Mouse (Mus musculus) macrophage (primary cell): ENCODE data around the gene Abca5. TPM values are rescaled to one million over a fixed set of nuclear protein-coding genes. Genes with fewer than 3 reads are reported as not detected.
"Not testable (repeated sequence)": the region's sequence is repeated elsewhere in the genome, so short reads cannot be mapped to it uniquely, and the experiment has no call there.

ENCODE experiments used
- H3K27ac ChIP-seq: fragments of 350-480 bp; formaldehyde crosslinking; 2 replicates; pipeline ENCODE4 v1.9.0; 2021
- H3K36me3 ChIP-seq: fragments of 350-480 bp; formaldehyde crosslinking; 2 replicates; pipeline ENCODE4 v1.9.0; 2021; ENCODE audit errors: inconsistent target
- H3K4me3 ChIP-seq: fragments of 350-480 bp; formaldehyde crosslinking; 2 replicates; pipeline ENCODE4 v1.9.0; 2021; ENCODE audit errors: inconsistent target
- H3K79me2 ChIP-seq: fragments of 350-480 bp; formaldehyde crosslinking; 2 replicates; pipeline ENCODE4 v1.9.0; 2021; ENCODE audit errors: inconsistent target
- WGBS: methylation state at CpG from one replicate; pipeline ENCODE4 v1.1.7; 2026; ENCODE audit warnings: inconsistent platforms; ENCODE audit not compliant: missing documents; 5-methylcytosine and 5-hydroxymethylcytosine counted together
- polyA plus RNA-seq: library from polyadenylated mRNA; stranded (reverse); fragments of 250-400 nt; gene quantifications from 3 replicates; pipeline ENCODE4 v1.2.4, GENCODE M21; 2018; ENCODE audit warnings: inconsistent platforms
- total RNA-seq, 78 experiments: library from RNA; depleted of rRNA; stranded (reverse); fragments of 250-400 nt; gene quantifications; 1 replicate in 9 of 78; 2 replicates in 24 of 78; 3 replicates in 43 of 78; 4 replicates in 2 of 78; pipeline ENCODE4 v1.2.4; 2018; ENCODE audit warnings: inconsistent platforms in 56 of 78

The Abca5 gene
- total RNA-seq (2018; cell fraction: chromatin; rRNA removed) = 1 to 10 TPM in 20 of 26 experiments, under 1 TPM in 6; 0.49 to 5.1 (median 1.6) TPM
- total RNA-seq (2018; cell fraction: cytosol; rRNA removed) = 1 to 10 TPM in 1 of 26 experiments, under 1 TPM in 25; 0.11 to 1.0 (median 0.45) TPM
- total RNA-seq (2018; cell fraction: nucleus; rRNA removed) = 1 to 10 TPM in 15 of 26 experiments, under 1 TPM in 11; 0.31 to 4.1 (median 1.4) TPM
- polyA plus RNA-seq = 0.30 to 0.63 TPM (median 0.62 TPM) in 3 replicates

DNA sequence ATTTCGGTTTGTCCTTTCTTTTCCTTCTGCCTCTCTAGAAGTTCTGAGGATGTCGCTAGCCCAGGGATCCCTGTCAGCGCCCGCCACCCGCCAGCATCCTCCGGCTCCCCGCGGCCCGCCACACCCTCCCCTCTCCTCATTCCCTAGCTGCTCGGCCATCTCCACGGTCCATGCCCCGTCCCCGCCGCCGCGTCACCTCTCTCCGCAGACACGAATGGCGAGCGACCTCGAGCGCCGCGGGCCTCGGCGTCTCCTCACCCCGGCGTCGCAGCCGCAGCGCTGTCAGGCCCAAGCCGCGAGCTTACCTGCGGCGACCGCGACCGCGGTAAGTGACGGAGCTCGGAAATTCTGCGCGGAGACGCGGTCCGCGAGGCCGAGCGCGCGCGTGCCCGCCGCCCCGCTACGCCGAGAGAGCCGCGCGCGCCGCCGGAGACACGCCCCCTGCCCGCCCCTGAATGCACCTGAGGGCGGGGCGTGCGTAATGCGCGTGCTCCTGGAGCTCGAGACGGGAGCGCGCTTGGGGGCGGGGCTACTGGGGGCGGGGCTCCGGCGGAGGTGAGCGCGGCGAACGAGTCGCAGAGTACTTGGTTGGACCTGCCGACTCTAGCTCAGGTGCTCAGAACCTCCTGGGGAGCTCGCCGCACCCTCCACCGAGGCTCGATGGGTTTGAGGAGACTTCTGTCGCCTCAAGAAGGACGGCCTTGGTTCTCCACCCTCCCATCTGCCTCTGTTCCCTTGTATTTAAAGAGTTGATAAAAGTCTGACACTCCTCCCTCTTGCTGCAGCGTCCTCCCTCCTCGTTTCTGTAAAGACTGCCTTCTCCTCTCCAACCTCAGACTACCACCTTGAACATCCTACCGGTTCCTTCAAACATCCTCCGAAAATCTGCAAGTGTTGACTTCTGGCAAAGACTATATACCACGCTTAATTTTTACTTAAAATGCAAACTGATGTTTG lies at the start of gene Abca5:
TSS of gene Abca5 (minus strand) at position 428 of the 957 bp plus-strand sequence.
- H3K4me3 ChIP-seq = peak within 1 kb of the TSS; percentile 43
- no peaks in the 10 kb centered on the region for H3K79me2 ChIP-seq
- WGBS = under 1% methylated on average over 89 of the region's 95 CpGs
- no peaks in the 10 kb centered on the region for H3K36me3 ChIP-seq
- no peak within 1 kb of the TSS for H3K27ac ChIP-seq

DNA sequence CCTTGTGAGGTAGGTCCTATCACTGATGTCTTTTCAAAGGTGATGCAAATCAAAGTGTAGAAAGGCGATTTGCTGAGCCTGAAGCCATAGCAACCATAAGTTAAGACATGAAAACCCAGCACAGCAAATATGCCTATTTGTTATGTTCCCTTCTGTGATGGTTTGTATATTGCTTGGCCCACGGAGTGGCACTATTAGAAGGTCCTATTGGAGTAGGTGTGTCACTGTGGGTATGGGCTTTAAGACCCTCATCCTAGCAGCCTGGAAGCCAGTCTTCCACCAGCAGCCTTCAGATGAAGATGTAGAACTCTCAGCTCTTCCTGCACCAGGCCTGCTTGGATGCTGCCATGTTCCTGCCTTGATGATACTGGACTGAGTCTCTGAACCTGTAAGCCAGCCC lies 48.0 kb upstream of the Abca5 start:
- WGBS = 94% methylated on average over 2 of the region's 2 CpGs
- no peak overlapping the region for H3K27ac ChIP-seq
- no peaks in the 10 kb centered on the region for H3K36me3 ChIP-seq
- H3K79me2 ChIP-seq = no peaks in the 10 kb centered on the region
- H3K4me3 ChIP-seq = no peak overlapping the region

DNA sequence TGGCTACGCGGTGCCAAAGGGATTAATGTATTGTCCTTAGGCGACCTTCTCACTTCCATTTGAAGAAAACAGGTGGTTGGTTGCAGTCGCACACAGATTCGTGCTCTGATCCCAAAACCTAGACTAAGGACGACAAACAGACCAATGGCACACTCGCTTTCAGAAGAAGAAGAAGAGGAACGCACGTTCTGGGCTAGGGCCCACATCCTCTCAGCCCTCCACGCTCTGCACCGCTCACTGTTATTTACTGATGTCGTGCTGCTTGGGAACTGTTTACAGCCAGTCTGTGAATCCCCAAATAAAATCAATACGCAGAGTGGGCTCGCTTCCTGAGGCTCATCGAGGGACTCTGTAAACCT lies 42.8 kb upstream of the Abca5 start:
- Histone ChIP-seq H3K27ac (no peak overlapping the region), H3K4me3 (peak overlapping the region; percentile 12; the same call in 1 of the 2 replicates), H3K79me2 (no peaks in the 10 kb centered on the region), H3K36me3 (no peaks in the 10 kb centered on the region)
- 20% methylated on average over 14 of the region's 15 CpGs for WGBS

DNA sequence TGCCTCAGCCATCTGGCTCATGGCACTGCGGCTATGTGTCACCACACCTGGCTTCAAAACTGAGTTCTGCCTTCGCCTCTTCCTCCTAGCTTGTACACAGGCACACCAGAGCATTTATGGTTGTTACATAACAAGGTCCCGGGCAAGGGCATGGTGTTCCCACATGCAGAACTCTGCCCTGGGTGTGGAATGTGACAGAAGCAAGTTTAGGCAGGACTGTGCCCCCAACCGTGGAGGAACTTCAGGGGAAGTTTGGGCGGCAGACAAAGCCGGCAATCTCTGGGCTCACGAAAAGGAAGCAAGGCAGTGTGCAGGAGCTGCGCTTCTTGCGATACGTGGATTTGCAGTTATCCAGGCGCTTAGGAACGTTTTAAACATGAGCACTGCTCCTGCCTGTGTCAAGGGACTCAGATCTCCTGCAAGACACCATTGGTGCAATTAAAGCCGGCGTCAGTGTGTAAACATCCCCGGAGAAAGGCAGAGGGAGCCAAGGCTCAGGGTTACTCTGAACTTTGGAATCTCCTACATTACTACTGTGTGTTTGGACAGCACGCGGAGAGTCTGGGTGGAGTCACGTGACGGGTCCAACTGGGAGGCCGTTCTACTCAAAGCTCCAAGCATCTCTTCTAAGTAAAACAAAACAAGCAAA lies 42.3 kb upstream of the Abca5 start:
- Histone ChIP-seq H3K79me2 (no peaks in the 10 kb centered on the region), H3K36me3 (no peaks in the 10 kb centered on the region), H3K4me3 (peak overlapping the region; percentile 12; the same call in 1 of the 2 replicates), H3K27ac (no peak overlapping the region)
- 3% methylated on average over 20 of the region's 20 CpGs for WGBS

DNA sequence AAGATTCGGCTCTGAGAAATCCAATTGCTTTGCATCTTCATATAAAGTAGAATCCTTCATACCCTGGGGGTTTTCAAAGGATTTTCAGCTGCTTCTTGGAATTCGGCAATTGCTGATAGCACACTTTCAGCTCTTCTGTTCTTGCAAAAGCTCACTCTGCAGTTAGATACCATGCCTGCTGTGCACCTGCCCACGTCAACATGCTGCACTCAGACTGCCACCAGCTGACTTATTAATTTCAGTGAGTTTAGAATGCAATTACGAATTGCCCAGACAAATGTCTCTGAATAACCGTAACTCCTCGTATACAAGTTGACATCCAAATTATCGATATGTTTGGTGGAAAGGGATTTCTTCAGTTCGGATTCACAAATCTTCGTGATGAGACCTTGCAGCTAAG lies 36.5 kb upstream of the Abca5 start:
- WGBS = 97% methylated on average over 9 of the region's 9 CpGs
- Histone ChIP-seq H3K79me2 (no peaks in the 10 kb centered on the region), H3K4me3 (no peak overlapping the region), H3K27ac (no peak overlapping the region), H3K36me3 (no peaks in the 10 kb centered on the region)

DNA sequence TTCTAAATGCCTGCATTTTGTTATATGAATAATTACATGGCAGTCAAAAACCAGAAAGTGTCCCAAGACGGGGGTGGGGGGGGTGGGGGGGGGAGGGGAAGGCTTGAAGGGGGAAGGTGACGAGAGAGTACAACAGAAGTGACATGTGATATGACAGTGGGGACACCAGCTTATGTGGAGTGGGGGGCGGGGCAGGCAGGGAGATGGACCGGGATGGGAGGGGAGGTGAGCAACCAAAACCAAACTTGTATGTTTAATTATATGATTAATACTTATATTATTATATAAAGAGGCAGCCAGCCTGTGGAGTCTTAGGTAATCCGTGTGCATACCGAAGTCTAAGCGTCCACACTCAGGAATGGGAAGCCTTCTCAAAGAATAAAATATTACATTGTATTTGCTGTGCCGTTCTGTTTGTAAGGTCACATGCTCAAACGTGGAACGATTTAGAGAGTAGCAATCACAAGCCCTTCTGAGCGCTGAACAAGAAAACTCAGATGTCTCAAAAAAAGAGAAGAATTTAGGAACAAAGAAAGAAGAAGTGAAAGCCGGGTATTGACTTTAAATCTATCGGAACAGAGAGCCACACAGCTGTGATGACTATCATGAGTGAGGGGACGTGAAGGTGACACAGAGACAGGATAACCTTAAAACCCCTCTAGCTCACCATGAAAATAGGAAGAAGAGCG lies 34.9 kb upstream of the Abca5 start:
- no peaks in the 10 kb centered on the region for H3K36me3 ChIP-seq
- H3K79me2 ChIP-seq = no peaks in the 10 kb centered on the region
- WGBS = 19% methylated on average over 14 of the region's 15 CpGs
- no peak overlapping the region for H3K4me3 ChIP-seq
- H3K27ac ChIP-seq = no peak overlapping the region

DNA sequence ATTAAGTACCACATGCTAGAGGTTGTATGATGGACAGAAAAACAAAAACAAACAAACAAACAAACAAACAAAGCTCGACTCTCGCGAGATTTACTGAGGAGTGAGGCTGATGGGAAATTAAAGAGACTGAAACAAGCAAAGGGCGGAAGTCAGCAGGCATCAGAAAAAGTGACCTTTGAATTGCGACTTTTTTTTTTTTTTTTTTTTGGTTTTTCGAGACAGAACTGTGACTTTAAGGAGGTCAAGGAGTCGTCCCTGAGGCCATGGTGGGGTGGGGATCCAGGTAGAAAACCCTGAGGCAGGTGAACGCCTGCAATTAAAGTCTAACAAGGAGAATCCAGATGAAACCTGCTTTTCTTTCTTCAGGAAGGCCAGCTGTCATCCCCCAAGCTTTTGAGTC lies 34.3 kb upstream of the Abca5 start:
- 79% methylated on average over 4 of the region's 8 CpGs for WGBS
- no peak overlapping the region for H3K27ac ChIP-seq

DNA sequence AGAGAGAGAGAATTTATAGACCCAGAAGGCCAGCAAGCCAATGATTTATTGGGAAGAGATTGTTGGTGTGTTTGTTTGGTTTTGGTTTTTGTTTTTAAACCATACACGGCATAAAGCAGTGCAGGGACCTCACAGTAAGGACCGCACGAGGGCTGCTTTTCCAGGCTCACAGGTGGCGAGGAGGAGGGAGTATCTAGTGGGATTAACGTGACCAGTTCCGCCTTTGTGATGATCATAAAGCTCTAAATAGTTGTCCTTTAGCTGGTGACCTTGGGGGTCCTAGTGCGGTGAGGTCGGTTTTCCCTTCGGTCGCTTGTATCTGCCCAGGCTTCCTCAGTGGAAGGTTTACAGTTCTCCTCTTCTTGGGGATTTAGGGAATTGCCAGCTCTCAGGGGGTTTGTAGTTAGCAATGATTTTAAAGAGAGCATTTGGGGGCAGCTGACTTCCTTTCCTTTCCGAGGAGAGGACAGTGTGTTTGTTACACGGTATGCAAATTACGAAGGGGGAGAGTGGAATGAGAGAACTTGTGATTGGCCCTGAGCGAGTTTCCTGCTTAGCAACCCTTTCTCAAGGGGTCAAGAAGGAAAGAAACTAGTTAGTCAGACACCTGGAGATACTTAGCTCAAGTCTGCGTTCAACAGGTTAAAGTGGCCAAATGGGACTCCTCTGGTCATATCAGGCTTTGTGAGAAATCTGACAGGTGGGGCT lies 31.9 kb upstream of the Abca5 start:
- Histone ChIP-seq H3K79me2 (no peaks in the 10 kb centered on the region), H3K27ac (no peak overlapping the region), H3K4me3 (no peak overlapping the region), H3K36me3 (no peaks in the 10 kb centered on the region)
- WGBS = 31% methylated on average over 13 of the region's 15 CpGs

More for the DNA sequence above, 34.3 kb upstream of the Abca5 start:
- Histone ChIP-seq H3K36me3 (no peaks in the 10 kb centered on the region), H3K79me2 (no peaks in the 10 kb centered on the region), H3K4me3 (no peak overlapping the region)

DNA sequence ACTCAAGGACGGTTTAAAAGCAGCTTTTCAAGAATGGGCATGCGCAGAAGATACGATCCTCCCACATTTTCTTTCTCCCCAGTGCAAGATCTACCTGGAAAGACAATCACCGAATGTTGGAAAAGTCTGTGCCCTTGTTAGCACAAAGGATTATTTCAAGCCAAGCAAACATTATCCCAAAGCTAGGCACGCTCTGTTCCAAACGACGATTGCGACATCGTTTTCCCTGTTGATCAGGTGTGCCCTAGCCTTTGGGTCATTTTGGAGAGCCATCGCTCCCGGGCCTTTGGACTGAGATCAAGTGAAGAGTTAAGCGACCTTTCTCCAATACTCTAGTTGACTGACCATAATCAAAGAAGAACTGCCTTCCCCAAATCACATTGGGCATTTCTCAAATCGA lies 30.1 kb upstream of the Abca5 start:
- H3K79me2 ChIP-seq = no peaks in the 10 kb centered on the region
- no peak overlapping the region for H3K27ac ChIP-seq
- no peak overlapping the region for H3K4me3 ChIP-seq
- H3K36me3 ChIP-seq = no peaks in the 10 kb centered on the region
- WGBS = 95% methylated on average over 13 of the region's 13 CpGs

DNA sequence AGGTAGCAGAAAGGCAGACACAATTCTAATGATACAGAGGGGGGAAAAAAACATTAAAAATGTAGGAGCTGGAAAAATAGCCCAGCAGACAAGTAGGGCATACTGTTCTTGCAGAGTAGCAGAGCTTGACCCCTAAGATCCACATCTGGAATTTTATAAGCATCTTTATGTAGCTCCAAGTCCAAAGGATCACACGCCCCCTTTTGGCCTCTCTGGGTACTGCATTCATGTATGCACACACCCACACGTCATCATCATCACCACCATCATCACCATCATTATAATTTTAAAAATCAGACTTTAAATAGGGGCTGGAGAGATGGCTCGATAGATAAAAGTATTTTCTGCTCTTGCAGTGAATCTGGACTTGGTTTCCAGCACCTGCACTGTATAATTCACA lies 29.4 kb upstream of the Abca5 start:
- H3K79me2 ChIP-seq = no peaks in the 10 kb centered on the region
- no peak overlapping the region for H3K4me3 ChIP-seq
- WGBS = 85% methylated on average over 3 of the region's 3 CpGs
- H3K27ac ChIP-seq = no peak overlapping the region
- H3K36me3 ChIP-seq = no peaks in the 10 kb centered on the region

DNA sequence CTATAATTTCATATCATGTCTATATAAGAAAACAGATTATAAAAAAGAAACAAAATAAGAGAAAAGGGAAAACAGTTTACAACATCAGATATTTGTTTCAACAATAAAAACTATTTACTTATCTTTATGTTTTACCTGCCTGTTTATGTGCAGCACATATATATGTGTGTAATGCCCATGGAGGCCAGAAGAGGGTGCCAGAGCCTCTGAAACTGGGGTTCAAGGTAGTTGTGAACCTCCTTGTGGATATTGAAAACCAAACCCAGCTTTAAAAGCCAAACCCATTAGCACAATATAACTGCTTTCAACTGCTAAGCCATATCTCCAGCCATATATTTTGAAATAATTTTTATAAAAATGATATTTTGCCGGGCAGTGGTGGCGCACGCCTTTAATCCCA lies 27.5 kb upstream of the Abca5 start:
- no peak overlapping the region for H3K4me3 ChIP-seq
- WGBS = 83% methylated on average over 3 of the region's 3 CpGs
- H3K27ac ChIP-seq = no peak overlapping the region

DNA sequence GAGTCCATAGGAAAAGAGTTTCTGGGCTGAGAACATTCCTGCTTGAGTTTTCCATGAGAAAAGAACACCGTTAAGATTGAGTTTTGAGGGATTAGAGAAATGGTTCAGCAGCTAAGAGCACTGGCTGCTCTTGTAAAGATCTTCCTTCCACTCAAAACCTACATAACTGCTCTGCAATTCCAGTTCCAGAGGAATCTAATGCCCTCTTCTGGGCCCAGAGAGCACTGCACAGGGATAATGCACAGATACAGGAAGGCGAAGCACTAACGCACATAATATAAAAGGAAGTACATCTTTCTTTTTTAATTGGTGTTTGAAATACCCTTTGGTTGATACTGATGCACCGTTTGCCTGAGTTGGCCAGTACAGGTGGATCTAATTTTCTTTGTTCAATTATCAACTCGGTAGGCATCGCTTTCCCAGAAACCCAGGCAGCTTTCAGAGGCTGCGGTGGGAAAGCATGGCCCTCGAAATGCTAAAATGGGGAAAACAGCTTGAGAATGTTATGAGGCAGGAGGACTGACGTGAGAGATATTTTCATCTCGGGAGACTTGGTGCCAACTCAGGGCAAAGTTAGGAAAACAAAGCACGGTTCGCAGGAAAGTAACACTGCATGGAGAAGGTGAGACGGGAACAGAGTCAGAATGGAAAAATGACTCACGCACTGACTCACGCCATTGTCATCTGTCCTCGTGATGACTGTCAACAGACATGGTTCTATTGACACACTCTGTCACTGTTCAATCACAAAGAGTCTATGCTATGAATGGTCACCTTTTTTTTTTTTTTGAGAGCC lies 20.4 kb upstream of the Abca5 start:
- Histone ChIP-seq H3K27ac (no peak overlapping the region), H3K4me3 (no peak overlapping the region), H3K79me2 (no peaks in the 10 kb centered on the region), H3K36me3 (no peaks in the 10 kb centered on the region)
- 56% methylated on average over 16 of the region's 16 CpGs for WGBS

More for the DNA sequence above, 27.5 kb upstream of the Abca5 start:
- H3K36me3 ChIP-seq = no peaks in the 10 kb centered on the region
- no peaks in the 10 kb centered on the region for H3K79me2 ChIP-seq

DNA sequence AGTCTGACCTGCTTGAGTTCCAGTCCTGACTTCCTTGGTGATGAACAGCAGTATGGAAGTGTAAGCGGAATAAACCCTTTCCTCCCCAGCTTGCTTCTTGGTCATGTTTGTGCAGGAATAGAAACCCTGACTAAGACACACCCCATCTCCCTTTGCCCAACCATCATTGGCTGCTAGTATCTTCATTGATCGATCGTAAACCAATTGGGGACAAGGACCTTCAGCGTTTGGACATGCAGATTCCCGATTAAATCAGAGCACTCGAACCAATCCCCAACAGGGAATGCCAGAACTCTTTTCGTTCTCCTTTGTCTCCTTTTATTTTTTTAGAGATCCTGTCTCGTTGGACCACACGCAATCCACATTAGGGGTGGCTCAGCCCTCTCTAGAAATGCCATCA lies 17.6 kb upstream of the Abca5 start:
- WGBS = 83% methylated on average over 9 of the region's 9 CpGs
- H3K27ac ChIP-seq = not testable (repeated sequence)

More for the DNA sequence above, 17.6 kb upstream of the Abca5 start:
- not testable (repeated sequence) for H3K79me2 ChIP-seq, H3K4me3 ChIP-seq, H3K36me3 ChIP-seq
